Mouse (Mus musculus) ES-Bruce4 (cell line): ENCODE data around the gene Ilvbl.

ENCODE experiments used
- CTCF ChIP-seq: IDR thresholded peaks from one replicate; pipeline ENCODE4 v1.8.1; 2011; ENCODE audit warnings: low read depth, low read length
- EP300 ChIP-seq: IDR thresholded peaks from 2 replicates; pipeline ENCODE4 v1.6.1; 2011; ENCODE audit warnings: low read depth, low read length; ENCODE audit not compliant: insufficient read depth
- POLR2A ChIP-seq: IDR thresholded peaks from one replicate; pipeline ENCODE4 v1.8.1; 2011; ENCODE audit warnings: low read length; ENCODE audit not compliant: insufficient read depth

DNA sequence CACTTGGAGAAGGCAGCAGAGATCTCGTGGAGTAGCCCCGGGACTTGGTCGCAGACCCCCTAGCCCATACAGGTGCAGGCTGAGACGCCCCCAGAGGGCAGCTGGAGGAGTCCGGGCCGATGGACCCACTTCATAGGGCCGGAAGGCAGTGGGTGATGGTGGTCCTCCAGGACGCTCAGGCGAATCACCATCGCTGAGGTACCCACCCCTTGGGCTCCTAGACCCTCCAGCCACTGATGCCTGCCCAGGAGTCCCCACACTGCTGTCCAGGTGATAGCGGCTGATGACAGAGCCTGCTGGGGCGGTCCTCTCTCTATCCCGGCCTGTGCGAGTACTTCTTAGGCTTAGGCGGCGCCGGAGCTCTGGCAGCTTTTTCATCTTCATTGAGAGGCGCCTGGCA, 15.1 kb downstream of the Ilvbl start:
- TF ChIP-seq EP300 (no peak), POLR2A (no peak), CTCF (no peak)
